Mouse (Mus musculus) heart, postnatal 36 days (tissue): ENCODE measurements at regions not wholly inside any gene's neighbourhood (a gene's known extent, or its start where the extent isn't known, plus 50 kb on each side); places are given as distances from the start of the nearest gene placed in this dataset.
"Not testable (repeated sequence)": the region's sequence is repeated elsewhere in the genome, so short reads cannot be mapped to it uniquely, and the experiment has no call there.

Experiments used
- DNase-seq, 2 experiments: peaks; one replicate each; pipeline ENCODE4 v3.0.0; 2021 to 2022
- intact Hi-C: fragments of 180-260 bp; cut with DNase I; formaldehyde crosslinking; loops from one replicate; pipeline ENCODE4 v1.15.1; 2025

GRCm38 (mm10) chr19:3083438-3083837 lies 199.3 kb upstream of the Mrpl21 start:
- peak; percentile 21 to 36 for DNase-seq
- intact Hi-C loops: not testable (repeated sequence)

GRCm38 (mm10) chr19:3091771-3092170 lies 190.9 kb upstream of the Mrpl21 start:
- intact Hi-C loops, DNase-seq: not testable (repeated sequence)
